22 mouse cellular contexts compared by ENCODE assay signal in the genomic region with DNA sequence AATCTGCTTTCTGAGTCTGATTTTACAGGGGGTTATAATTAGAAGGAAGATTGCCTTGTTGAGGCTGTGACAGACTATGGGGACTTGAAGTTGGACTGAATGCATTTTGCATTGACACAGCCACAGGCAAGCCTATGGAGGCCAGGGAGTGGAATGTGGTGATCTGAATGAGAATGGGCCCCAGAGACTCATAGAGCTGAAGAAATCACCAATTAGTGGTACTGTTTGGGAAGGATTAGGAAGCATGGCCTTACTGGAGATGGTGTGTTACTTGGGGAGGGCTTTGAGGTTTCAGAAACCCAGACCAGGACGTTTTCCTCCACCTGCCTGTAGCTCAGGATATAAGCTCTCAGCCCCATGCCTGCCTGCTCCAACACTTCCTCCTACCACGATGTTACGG.
DNase-seq lines count a peak whose midpoint lies in the region; TF ChIP-seq lines count a peak whose summit lies in the region.
"Had no signal": no experiment of that assay in that cellular context is flagged by ENCODE, and none has a peak within 500 bp of the region (broad histone marks: within the 10 kb centered on the region; RNA-seq: fewer than 3 reads in every experiment).

No protein-coding gene starts in this region.

- no peaks in the 10 kb centered on the region for H3K9me3 ChIP-seq in E14TG2a.4 (ENCODE audit: low read length)
- H3K9me3 ChIP-seq: embryonic facial prominence, embryonic 10.5 days; embryonic facial prominence, embryonic 12.5 days; forebrain, embryonic 13.5 days; forebrain, embryonic 15.5 days; G1E had no signal

- H3K27me3 ChIP-seq in E14TG2a.4 (ENCODE audit: insufficient read depth, low read length), result no peaks in the 10 kb centered on the region
- H3K27me3 ChIP-seq: CH12.LX; embryonic facial prominence, embryonic 12.5 days; forebrain, embryonic 13.5 days; forebrain, embryonic 15.5 days; Patski had no signal

- peak overlapping the region; percentile 68 for H3K4me3 ChIP-seq in E14TG2a.4 (replicated peaks; ENCODE audit: low read length)
- H3K4me3 ChIP-seq: embryonic facial prominence, embryonic 10.5 days; embryonic facial prominence, embryonic 12.5 days; forebrain, embryonic 13.5 days; forebrain, embryonic 15.5 days had no signal

- no peak for TF ChIP-seq CTCF in E14TG2a.4 (conservative IDR thresholded peaks at IDR 0.05; ENCODE audit: low read length)

- DNase-seq in ES-CJ7 (ENCODE audit: low read depth, low spot score) (peak; percentile 66), R1 (ENCODE audit: low read depth, low spot score) (peak; percentile 88)
- no peak for DNase-seq in cerebellum, adult 9-11 months
- no peak for DNase-seq in testis, postnatal 10 days (ENCODE audit: low spot score)
- DNase-seq in cerebellum, adult 18-20 months, result no peak
- DNase-seq: adrenal gland, adult 8-10 months; adrenal gland, postnatal 14 days; adrenal gland, postnatal 36 days; B cell, adult 2 months; cerebellum, adult 11-12 months; cerebellum, adult 8-10 months; cerebellum, postnatal 10 days; cerebellum, postnatal 25 days; forebrain, postnatal 0 days had no signal

- peaks cover 54% of the 10 kb centered on the region for H3K36me3 ChIP-seq in E14TG2a.4 (ENCODE audit: insufficient read depth, low read length)

- peaks cover 71% of the 10 kb centered on the region for H3K4me1 ChIP-seq in E14TG2a.4 (replicated peaks; ENCODE audit: low read depth, low read length)
- H3K4me1 ChIP-seq: embryonic facial prominence, embryonic 12.5 days had no signal

Comparison
In these comparisons a context has a peak if more than half of its experiments do, and no peak if none do; other contexts are left out.
1. DNase-seq: peak in ES-CJ7 (single experiment) and R1 (single experiment); none in cerebellum, adult 9-11 months (single experiment), testis, postnatal 10 days (single experiment) and cerebellum, adult 18-20 months (0 of 2).